Mouse (Mus musculus) gastrocnemius, adult 18-20 months (tissue): Measurements from ENCODE around the gene 4930447F04Rik. TPM values are rescaled to one million over a fixed set of nuclear protein-coding genes. Genes with fewer than 3 reads are reported as not detected.

Experiments used
- DNase-seq: peaks from one replicate; pipeline ENCODE4 v3.0.0; 2021; ENCODE audit warnings: low spot score
- long read RNA-seq, 2 experiments: library from polyadenylated mRNA; stranded (forward); transcript quantifications; one replicate each; pipeline ENCODE4 v2.0.0; 2021
- total RNA-seq, 2 experiments: library from RNA; stranded (reverse); gene quantifications; 2 replicates each; pipeline ENCODE4 v1.2.3; 2021

4930447F04Rik gene
- total RNA-seq: not detected
- long read RNA-seq, experiment 1: 0 reads
- long read RNA-seq, experiment 2: 0 reads

DNA sequence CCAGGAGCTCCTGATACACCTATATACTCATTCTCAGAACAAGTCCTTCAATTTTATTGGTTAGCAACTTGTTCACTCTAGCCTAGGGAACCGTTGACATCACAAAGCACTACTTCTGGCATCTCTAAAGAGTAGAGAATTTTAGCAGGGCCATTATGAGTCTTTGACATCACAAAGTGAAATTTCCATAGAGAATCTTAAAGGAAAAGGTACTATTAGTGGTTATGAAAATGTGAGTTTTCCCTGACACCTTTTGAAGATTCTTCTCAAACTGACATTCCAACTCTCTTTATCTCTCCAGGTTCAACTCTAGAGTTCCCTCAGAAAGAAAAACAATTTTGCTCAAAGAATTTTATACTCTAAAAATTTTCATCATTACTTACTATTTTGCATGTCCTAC lies at the start of gene 4930447F04Rik:
Gene 4930447F04Rik, minus strand, starts transcription at position 101 of the 400 bp plus-strand sequence.
- DNase-seq: no peak
